In genomic region chr11:117833509-117833908, GRCm38 (mm10) we compare ENCODE assay signal across 5 mouse cellular contexts. TPM values are rescaled to one million over a fixed set of nuclear protein-coding genes. Genes with fewer than 3 reads are reported as not detected.
"Had no signal": no experiment of that assay in that cellular context is flagged by ENCODE, and none has a peak within 500 bp of the region (broad histone marks: within the 10 kb centered on the region; RNA-seq: fewer than 3 reads in every experiment).

No protein-coding gene starts in this region.

RNA-seq across cellular contexts. Expression of gene Gm20708, which starts 24.0 kb away (rescaled TPM):
- total RNA-seq: midbrain, postnatal 0 days had no signal
- polyA plus RNA-seq: lung, adult 2 months; neural tube, embryonic 12.5 days; thymus, adult 2 months; urinary bladder, adult 2 months had no signal
